Mouse (Mus musculus): ENCODE measurements around the gene Hoxa11. TPM values are rescaled to one million over a fixed set of nuclear protein-coding genes. Genes with fewer than 3 reads are reported as not detected.
A peak's percentile ranks its signal among the peaks of the same experiment; 100 is the strongest.

The Hoxa11 gene
- polyA plus RNA-seq, 3 experiments from 2014 or later = not detected

GRCm38 (mm10) chr6:52265306-52265912 lies 19.8 kb upstream of the Hoxa11 start:
- ATAC-seq = no peak

DNA sequence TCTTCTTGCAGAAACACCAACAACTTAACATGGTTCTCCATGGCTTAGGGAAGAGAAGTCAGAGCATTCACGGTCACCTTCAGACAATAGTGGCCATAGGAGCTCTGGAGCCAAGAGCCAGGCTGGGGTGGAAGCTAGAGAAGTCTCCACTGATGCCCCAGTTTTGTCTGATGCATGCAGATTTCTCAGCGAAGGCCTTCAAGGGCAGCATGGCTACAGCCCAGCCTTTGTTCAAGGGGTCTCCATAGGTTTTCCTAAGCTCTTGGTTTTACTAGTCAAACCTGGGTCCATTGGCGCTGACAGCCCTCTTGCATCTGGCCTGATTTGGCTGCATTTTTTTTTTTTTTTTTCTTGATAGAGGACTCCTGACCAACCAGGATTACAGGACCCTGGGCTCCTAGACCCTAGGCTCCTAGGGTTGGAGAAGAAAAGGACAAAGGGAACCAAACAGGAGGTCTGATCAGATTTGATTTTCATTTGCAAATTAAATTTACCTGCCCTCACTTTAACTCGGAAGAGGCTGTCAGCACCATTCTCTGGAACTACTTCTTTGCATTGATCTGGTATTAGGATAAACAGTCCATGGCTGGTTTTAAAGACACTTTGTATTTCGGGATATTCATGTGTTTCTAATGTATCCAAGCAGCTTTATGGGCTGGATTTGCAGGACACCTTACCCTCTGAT lies 18.6 kb upstream of the Hoxa11 start:
- no peak for ATAC-seq

GRCm38 (mm10) chr6:52263321-52263585 lies 17.6 kb upstream of the Hoxa11 start:
- ATAC-seq = no peak

DNA sequence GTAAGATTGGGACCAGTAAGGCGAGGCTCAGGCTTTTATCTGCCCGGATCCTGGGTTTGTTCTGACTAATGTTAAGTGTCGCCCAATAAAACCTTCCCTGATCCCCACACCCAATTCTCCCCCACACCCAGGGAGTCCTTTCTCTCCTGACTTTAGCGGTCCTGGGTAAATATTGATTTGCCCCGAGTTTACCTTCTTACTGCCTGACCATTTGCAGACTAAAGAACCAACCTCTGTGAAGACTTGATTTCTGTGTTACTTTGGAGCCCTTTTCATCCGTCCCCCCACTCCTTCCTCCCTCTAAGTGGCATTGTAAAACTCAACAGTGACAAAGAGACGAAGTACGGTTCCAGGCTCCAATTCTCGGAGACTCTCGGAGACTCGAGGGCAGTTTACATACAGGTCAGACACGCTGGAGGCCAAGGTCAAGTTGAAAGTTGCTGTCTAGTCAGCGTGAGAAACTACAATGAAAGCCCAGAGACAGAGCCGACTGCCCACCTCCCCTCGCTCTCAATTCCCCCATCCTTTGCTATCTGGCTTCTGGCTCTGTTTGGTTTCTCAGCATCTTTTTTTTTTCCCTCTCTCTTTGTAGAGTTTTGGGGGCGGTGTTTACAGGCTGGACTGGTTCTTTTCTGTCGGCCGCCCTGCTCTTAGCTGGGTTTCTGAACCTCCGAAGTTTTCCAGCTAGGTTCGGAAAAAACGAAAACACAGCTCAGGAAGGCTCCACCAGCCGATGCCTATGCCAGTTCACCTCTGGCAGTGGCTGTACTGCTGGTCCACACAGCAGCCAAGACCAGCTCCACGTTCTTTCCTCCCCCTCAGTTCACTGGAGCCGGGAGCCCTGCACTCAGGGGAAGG lies 17.1 kb upstream of the Hoxa11 start:
- no peak for ATAC-seq

- ATAC-seq = no peak
Measured at GRCm38 (mm10) chr6:52261751-52262462, 16.3 kb upstream of the Hoxa11 start.

DNA sequence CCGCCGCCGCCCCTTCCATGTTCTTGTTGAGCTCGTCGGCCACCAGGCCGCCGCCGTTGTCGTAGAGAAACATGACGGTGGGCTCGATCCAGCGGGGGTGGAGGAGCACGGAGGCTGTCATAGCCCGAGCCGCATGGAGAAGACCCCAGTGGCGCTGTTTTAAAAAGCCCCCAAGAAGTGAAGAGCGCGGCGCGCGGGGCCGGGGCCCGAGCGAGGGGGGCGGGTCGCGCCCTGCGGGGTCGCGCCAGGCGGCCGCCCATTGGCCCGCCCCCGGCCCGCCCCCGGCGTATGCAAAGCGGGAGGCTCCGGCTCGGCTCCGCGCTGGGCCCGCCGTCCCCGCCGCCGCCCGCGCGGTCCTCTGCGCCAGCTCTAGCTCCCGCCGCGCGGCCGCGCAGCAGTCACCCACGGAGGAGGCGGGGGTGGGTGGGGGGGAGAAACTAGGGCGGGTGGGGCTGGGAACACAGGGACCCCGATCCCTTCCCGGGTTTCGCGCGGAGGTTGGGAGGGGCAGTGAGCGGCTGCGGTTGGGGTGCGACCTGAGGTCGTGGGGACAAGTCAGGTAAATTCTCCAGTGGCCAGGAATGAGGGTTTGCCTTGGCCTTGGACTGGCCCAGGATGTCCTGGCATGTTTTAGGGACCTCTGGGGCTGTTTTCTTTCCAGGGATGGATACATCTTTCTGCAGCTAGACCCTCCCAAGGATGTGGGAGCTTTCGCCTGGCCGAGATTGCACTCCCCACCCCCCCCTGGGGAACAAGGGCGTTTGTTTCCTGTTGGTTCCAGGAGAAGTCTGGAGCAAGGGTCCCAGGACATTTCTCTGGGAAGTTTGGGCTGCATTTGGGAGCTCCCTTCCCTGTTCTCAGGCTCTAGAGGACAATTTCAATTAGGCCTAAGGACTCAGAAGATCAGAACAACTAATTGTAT lies 15.3 kb upstream of the Hoxa11 start, which contains the start of gene Hoxa13:
Gene Hoxa13, minus strand, starts transcription at position 227 of the 922 bp plus-strand sequence.
- ATAC-seq = no peak

DNA sequence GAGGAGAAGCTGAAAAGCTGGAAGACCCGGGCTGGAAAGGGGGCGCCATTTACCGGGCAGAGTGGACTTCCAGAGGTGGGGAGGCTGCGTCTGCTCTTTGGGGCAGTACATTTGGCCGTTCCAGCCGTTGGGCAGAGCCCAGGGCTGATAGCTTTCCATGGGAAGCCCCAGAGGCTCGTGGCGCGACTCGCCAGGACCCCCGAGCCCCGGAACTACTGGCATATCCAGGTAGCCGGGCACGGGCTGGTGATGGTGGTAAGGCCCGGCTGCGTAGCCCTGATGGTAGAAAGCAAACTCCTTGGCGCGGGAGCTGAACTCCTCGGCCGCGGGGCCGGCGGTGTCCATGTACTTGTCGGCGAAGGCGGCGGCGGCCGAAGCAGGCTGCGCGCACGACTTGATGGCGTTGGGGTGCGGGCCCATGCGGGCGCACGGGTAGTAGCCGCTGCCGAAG lies 14.2 kb upstream of the Hoxa11 start:
- no peak for ATAC-seq

DNA sequence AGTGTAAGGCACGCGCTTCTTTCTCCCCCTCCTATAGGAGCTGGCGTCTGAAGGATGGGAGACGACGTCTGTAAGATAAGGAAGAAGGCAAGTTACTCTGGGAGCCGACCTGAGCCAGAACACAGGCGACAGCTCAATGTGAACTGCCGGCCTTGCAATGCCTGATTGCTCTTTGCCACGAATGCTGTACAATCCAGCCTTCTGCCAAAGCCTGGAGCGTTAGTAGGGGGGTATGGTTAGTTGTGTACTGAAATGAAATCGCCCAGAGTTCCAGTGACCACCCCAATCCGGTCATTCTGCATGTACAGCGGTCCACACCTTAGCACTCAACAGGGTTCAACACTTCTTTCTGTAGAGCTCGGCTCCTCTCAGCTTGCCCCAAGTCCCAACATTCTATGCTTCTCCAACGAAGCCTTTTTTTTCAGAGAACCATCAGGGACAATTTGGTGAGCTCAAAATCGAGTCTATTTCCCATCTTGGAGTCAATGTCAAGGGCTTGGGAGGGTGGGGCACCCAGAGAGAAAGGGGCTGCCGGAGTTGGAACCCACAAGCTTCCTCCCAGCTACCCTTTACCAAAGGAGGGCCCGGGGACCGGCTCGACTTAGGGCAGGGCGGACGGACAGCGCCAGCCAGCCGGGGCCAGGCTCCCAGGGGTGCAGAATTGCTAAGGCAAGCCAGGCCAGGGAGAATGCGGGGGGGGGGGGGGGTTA lies 13.6 kb upstream of the Hoxa11 start:
- no peak for ATAC-seq

GRCm38 (mm10) chr6:52256956-52257355 lies 11.3 kb upstream of the Hoxa11 start:
- ATAC-seq = peak; percentile 47

- ATAC-seq = no peak
Measured at GRCm38 (mm10) chr6:52253511-52254500, 8.2 kb upstream of the Hoxa11 start.

DNA sequence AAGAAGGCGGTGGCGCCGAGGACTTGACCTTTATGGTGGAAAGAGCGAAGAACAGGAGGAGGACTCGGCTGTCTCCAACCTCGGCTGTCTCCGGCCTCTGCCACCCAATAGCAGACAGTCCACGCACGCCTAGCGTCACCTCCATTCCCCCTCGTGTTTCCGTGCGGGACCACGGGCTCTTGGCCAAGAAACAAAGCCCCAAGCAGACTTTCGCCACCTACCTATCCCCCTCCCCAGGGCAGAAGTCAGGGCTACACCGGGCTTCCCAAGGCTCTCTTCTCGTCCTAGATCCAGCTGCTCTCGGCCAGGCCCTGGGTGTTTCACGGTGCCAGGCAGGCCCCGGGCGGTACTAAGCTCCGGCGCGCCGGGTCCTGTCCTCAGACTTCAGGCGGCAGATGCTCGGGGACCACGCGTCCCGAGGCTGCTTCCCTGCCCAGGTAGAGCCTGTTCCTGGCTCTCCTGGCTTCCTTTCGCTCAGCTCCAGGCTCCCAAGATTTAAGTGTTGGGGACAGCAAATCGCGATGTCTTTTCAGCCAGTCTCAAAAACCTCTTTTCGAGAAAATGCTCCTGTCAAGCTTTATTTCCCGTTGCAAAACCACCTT lies 7.3 kb upstream of the Hoxa11 start:
- no peak for ATAC-seq

GRCm38 (mm10) chr6:52252016-52252774 lies 6.6 kb upstream of the Hoxa11 start:
- ATAC-seq = no peak

DNA sequence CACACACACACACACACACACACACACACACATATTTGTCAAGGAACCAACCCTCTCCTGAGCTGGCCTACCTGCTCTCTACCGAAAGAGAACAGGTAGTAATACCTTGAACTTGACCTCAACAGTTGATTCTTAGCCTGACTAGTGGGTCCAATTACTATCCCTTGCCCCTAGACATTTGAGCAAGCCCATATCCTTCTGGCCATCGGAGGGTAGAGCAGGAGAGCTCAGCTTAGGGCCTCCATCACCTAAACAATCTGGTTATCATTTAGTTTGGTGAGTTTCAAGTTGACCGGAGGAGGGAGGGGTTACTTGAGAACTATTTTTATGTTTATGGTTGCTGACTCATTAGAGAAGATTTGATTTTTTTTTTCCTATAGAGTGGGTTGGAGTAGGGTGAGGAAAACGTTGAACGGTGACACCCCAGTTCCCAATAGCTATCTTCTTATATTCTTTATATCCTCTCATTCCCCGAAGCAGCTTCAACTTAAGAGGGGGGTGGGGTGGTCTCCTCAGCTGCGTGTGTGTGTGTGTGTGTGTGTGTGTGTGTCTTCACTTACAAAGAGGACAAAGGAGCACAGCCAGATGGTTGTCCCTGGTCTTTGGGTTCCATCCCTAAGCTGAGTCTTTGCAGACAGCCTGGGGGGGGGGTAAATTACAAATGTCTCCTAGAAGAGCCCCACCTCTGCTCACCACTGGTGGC lies 5.7 kb upstream of the Hoxa11 start:
- no peak for ATAC-seq

DNA sequence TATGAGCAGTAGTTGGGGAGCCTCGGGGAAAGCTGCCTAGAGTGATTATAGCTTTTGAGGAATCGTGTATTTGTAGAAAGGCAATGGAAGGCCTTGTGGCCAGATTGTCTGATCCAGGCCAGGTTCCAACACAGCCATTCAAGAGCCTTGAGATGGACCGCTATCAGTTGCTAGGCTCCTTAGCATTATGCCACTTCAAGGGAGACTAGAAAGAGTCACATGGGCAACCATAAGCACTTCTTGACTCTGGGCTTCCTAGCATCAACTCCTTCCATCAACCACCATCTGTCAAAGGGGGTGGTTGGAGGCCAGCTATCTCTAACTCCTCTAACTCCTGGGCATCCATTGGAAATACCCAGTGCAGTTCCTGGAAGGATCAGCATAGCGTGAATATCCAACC lies 4.2 kb upstream of the Hoxa11 start:
- no peak for ATAC-seq

DNA sequence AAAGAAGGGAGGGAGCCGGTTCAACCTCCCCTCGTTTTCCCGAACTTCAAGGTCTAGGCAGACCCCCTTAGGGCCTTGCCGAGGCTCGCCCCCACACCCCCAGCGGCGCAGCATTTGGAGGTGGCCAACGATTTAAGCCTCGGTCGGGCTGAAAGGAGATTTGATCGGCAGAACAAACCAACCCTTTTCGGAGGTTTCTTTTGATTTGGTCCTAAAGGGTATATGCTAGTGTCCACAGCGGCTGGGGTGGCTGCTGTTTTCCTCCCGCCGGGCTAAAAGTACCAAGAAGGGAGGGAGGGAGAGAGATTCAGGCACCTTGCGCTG lies 3.8 kb upstream of the Hoxa11 start:
- ATAC-seq = no peak

DNA sequence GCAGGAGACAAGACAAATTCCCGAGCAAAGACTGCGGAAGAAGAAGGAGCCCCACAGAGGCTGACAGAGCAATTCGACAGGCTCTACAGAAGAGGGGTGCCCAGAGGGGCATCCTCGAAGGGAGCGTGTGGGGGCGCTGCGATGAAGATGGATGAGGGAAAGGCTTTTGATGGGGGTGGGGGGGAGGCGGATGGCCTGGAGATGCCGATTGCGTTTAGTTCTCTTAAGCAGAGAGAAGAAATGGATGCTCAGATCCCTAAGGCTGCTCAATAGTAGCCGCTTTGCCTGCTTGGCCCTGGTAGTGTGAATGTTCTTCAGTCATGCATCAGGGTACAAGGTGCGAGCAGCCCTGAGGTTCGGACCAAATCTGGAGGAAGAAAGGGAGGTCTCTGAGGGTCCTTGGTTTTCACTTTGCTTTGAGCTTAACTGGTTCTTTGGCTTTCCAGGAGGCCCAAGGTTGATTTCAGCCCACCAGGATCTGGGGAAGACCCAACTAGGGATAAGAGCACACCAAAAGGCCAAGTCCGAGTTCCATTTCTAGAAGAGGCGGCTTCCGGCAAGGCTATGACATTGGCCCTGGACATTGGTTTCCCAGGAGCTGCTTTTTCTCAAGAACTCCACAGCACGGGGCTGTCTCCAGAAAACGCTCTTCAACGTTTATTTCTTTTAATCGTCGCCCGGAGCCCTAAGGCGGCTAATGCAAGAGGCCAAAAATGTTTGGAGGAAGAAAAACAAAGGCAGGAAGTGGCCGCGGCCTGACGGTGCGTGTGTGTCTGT lies 3.2 kb upstream of the Hoxa11 start:
- ATAC-seq = peak; percentile 22
